Mouse (Mus musculus) right cerebral cortex, adult 2 months (tissue): ENCODE measurements around the gene Snd1.

Source experiments
- DNase-seq, 2 experiments: peaks; one replicate each; pipeline ENCODE4 v3.0.0; 2021 to 2022; ENCODE audit warnings: low spot score in 2 of 2

The Snd1 gene

GRCm38 (mm10) chr6:28904417-28904816 lies 429.5 kb downstream of the Snd1 start:
- DNase-seq, result no peak

GRCm38 (mm10) chr6:28905301-28905700 lies 430.4 kb downstream of the Snd1 start:
- no peak for DNase-seq

GRCm38 (mm10) chr6:28909866-28910265 lies 434.9 kb downstream of the Snd1 start:
- DNase-seq, result no peak

GRCm38 (mm10) chr6:28914981-28915380 lies 440.0 kb downstream of the Snd1 start:
- no peak for DNase-seq

- DNase-seq, result no peak
Observed at GRCm38 (mm10) chr6:28916630-28917029, 441.7 kb downstream of the Snd1 start.

GRCm38 (mm10) chr6:28919346-28919745 lies 444.4 kb downstream of the Snd1 start:
- DNase-seq, result no peak

GRCm38 (mm10) chr6:28922371-28922770 lies 447.4 kb downstream of the Snd1 start:
- no peak for DNase-seq

GRCm38 (mm10) chr6:28923091-28923824 lies 448.3 kb downstream of the Snd1 start:
- DNase-seq, result no peak

GRCm38 (mm10) chr6:28923837-28924236 lies 448.9 kb downstream of the Snd1 start:
- no peak for DNase-seq

- peak in 1 of 2 experiments; percentile 22 for DNase-seq
Observed at GRCm38 (mm10) chr6:28927987-28928386, 453.0 kb downstream of the Snd1 start.

GRCm38 (mm10) chr6:28929169-28929803 lies 454.3 kb downstream of the Snd1 start:
- DNase-seq, result peak in 1 of 2 experiments; percentile 34

- DNase-seq, result no peak
Observed at GRCm38 (mm10) chr6:28931234-28931633, 456.3 kb downstream of the Snd1 start.

- DNase-seq, result no peak
Observed at GRCm38 (mm10) chr6:28931636-28932327, 456.8 kb downstream of the Snd1 start.

- peak; percentile 11 to 21 for DNase-seq
Observed at GRCm38 (mm10) chr6:28932328-28932937, 457.5 kb downstream of the Snd1 start.

- no peak for DNase-seq
Observed at GRCm38 (mm10) chr6:28935736-28936135, 460.8 kb downstream of the Snd1 start.

GRCm38 (mm10) chr6:28947254-28947653 lies 472.3 kb downstream of the Snd1 start:
- no peak for DNase-seq

- peak; percentile 77 to 84 for DNase-seq
Observed at GRCm38 (mm10) chr6:28949269-28949668, 474.3 kb downstream of the Snd1 start.

- peak; percentile 50 to 52 for DNase-seq
Observed at GRCm38 (mm10) chr6:28955581-28955980, 480.6 kb downstream of the Snd1 start.

- no peak for DNase-seq
Observed at GRCm38 (mm10) chr6:28957486-28957885, 482.5 kb downstream of the Snd1 start.

- DNase-seq, result no peak
Observed at GRCm38 (mm10) chr6:28963178-28963577, 488.2 kb downstream of the Snd1 start.

- peak; percentile 37 to 47 for DNase-seq
Observed at GRCm38 (mm10) chr6:28965264-28965663, 490.3 kb downstream of the Snd1 start.

GRCm38 (mm10) chr6:28969615-28970014 lies 494.7 kb downstream of the Snd1 start:
- peak; percentile 52 to 62 for DNase-seq
